Mouse (Mus musculus) MEL-GATA-1-ER (cell line): ENCODE measurements around the gene Gm20422.

Experiments
- DNase-seq: peaks from one replicate; pipeline ENCODE4 v3.0.0-alpha.2; 2012; ENCODE audit warnings: low read depth; ENCODE audit errors: extremely low read depth

Gm20422 gene

GRCm38 (mm10) chr8:69774503-69775148 lies at the start of gene Gm20422:
Gm20422 (minus strand) TSS chr8:69774886.
- peak; percentile 99 for DNase-seq

DNA sequence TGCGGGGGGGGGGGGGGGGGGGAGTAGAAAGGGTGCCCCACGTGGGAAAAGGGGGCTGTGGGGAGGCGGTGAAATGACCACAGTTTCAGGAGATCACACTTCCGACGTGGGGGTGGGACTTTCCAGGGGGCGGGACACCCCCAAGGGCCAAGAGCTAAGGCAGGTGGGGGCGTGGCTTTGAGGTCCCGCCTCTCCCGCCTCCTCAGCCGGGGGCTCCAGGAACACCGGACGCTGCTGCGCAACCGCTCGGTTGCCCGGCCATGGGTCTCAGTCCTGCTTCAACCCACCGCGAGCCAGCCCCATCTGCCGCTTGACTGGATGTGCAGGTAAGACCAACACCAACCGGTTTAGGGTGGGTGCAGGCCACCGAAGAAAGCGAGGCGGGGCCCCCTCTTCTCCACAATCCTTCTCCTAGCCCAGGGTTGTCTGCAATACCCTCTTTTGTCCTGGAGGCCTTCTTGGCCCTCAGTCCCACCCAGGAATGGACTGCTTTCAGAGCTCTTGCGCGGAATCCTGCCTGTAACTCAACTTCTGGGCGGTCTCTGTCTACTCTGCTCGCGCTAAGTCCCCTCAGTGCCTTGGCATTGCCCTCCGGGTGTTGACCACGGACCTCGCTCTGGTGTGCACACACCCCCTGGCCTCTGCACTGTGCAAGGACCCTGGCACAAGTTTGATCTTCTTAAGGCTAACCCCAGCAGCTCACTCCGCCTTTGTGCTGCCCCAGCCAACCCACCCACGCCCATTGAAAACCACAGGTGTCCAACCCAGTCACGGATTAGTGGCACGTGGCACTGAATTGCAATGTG lies 47.9 kb upstream of the Gm20422 start, which contains the start of gene Lpar2:
Gene Lpar2 (plus strand): TSS at position 44 of the 806 bp plus-strand sequence.
- no peak for DNase-seq

DNA sequence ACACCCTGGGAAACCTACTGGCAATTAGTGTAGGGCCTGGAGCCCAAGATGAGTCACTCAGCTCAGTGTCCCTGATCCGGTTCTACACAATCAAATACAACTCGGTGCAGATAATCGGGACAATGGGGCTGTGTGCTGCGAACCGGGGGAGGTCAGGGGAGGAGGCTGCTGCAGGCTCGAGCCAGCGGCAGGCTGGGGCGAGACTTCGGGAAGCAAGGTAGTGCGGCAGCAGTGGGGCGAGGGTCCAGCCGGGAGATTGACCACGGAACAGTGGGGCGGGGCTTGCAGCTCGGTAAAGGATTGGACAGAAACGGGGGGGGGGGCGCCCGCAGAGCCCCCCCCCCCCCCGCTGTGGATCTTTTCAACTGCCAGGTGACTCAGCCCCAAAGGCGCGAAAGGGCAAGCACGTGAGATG lies 47.3 kb upstream of the Gm20422 start:
- no peak for DNase-seq

GRCm38 (mm10) chr8:69820466-69820865 lies 45.8 kb upstream of the Gm20422 start:
- no peak for DNase-seq

DNA sequence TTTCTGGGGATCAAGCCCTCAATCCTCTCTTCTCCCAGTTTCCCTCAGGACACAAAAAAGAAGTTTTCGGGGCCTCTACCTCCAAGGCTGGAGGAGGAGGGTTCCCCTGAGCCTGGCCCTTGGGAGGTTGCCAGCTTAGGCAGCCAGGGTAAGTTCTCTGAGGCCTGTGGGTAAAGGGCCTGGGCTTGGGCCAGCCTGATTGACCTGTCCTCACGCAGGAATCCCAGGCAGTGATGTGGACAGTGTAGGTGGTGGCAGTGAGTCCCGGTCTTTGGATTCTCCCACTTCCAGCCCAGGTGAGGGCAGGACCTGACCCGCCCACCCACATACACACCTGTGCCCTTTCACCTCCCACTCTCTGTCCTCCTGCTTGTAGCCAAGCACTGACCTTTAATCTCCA lies 40.7 kb upstream of the Gm20422 start:
- no peak for DNase-seq

DNA sequence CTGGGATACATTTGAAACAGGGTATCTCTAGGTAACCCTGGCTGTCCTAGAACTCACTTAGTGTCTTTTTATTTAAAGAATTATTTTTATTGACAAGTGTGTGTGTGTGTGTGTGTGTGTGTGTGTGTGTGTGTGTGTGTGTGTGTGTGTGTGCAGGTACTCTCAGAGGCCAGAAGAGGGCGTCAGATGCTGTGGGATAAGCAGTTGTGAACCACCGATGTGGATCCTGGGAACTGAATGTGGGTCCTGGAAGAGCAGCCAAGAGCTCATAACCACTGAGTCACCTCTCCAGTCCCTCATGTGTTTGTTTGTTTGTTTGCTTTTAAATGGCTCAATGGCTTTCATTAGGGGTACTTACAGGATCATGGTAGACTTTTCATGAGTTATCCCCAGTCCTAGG lies 40.2 kb upstream of the Gm20422 start:
- no peak for DNase-seq

DNA sequence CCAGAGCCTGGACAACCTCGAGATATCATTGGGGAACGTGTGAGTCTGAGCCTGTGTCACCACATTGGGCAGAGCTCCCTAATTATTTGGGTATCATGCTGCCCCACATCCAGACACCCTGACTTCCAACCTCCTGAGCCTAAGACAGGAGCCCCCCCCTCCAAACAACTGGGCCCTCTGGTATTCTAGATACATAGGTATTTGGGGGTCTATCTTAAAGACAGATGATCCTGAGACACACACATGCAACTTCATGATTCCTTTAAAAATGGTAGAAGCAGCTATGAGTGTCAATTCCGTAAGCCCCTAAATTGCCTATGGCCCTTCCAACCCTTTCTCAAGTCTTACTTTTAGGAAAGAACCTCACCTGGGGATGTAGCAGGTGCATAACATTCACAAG lies 35.1 kb upstream of the Gm20422 start:
- DNase-seq = no peak

DNA sequence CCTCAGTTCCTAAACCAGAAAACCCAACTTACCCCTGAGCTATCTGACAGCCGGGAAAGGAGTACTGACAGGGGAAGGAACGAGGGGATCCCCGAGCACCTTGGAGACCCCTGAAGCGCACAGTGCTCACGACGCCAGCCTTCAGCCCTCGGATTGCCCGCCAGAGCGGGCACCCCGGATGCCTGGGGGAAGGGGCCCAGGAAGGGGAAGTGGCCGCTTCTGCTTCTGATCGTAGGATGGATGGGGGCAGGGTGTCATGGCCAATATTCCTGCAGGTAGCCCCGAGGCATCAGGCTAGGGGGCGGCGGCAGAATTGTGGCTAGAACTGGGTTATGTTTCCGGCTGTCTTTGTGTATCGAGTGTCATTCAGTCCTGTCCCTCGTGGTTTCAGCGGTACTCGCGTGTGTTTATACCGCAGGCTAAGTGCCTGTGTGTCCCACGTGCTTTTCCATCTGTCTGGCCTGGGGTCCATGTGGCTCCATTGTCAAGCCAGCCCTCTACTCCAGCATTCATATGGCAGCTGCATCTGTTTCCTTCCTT lies 34.2 kb upstream of the Gm20422 start:
- DNase-seq = peak; percentile 26

DNA sequence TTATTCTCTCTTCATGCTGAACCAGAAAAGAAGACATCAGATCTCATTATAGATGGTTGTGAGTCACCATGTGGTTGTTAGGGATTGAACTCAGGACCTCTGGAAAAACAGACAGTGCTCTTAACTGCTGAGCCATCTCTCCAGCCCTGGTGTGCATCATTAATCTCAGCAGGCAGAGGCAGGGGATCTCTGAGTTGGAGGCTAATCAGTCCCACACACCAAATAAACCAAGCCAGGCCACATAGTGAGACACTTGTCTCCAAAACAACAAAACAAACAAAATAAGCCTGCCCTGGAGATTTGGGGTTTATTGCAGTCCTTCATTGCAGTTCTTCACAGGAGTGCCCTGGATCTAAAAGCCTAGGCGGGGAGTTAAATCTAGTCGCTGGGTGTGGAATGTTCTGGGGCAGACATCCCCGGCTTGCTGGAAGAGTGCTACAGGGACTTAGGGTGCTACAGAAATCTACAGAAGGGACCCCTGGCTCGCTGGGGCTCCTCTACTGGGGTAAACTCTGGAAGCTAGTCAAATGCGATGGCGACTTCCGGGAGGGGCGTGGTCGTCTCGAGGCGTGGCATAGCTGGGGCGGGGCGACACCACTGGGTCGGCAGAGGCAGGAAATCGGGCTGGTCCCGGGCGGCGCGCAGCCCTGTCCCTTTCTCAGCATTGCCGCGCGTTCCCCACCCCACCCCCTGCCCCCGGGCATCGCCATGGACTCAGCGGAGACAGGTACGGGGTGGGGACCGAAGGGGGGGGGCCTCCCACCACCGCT lies 33.6 kb upstream of the Gm20422 start, which contains the start of gene Gmip:
Gene Gmip (plus strand): TSS at position 586 of the 770 bp plus-strand sequence.
- peak; percentile 33 for DNase-seq

DNA sequence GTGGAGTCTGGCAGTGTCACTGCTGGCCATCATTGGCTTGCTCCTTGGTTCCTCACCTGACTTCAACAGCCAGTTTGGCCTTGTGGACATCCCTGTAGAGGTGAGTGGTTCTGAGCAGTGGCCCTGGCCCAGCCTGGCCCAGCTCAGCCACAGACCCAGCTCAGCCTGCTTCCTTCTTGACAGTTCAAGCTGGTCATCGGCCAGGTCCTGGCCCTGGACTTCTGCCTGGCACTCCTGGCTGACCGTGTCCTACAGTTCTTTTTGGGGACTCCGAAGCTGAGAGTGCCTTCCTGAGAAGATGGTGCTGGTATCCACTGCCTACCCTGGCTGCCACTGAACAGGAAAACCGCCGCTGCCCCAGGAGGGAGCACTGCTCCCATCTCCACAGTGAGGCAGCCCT lies 32.5 kb upstream of the Gm20422 start:
- DNase-seq = no peak

DNA sequence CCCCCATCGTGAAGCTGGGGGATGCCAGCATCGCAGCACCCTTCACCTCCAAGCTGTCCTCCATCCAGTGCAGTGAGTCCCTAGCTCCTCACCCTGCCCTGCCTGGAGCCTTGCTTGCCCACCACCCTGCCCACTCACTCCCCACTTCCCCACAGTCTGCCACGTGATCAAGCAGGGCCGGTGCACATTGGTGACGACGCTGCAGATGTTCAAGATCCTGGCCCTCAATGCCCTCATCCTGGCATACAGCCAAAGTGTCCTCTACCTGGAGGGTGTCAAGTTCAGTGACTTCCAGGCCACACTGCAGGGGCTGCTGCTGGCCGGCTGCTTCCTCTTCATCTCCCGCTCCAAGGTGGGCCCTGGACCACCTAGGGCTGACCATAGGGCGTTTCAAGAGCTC lies 30.8 kb upstream of the Gm20422 start:
- DNase-seq = no peak

DNA sequence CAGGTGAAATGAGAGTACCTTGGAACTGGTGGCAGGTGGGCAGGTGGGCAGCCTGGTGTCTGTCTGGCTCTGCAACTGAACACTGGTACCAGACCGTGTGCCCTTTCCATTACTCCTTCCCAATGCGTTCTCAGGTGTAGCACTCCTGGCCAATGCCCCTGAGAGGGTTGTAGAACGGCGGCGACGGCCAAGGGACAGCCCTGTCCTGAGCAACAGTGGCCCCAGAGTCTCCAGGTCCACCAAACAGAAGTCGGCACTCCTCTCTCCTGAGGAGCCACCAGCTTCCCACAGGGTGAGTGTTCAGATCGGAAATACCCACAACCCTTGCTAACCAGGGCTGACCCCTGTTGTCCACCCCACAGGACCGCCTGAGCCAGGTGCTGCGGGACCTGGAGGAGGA lies 30.4 kb upstream of the Gm20422 start:
- DNase-seq = no peak

DNA sequence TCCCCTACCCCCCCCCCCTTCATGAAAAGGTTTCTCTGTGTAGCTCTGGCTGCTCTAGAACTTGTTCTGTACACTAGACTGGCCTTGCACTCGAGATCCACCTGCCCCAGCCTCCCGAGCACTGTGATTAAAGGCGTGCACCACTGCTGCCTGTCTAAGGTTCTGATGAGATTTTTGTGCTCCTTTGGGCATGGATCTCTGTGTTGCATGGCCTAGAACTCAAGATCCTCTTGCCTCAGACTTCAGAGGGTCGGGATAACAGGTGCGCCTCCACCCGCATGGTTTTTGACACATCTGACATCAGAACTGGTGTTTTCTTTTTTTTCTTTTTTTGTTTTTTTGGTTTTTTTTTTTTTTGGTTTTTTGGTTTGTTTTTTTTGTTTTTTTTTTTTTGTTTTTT lies 29.9 kb upstream of the Gm20422 start:
- no peak for DNase-seq

GRCm38 (mm10) chr8:69803366-69803765 lies 28.7 kb upstream of the Gm20422 start:
- no peak for DNase-seq

- DNase-seq = no peak
Measured at GRCm38 (mm10) chr8:69802216-69802615, 27.5 kb upstream of the Gm20422 start.

DNA sequence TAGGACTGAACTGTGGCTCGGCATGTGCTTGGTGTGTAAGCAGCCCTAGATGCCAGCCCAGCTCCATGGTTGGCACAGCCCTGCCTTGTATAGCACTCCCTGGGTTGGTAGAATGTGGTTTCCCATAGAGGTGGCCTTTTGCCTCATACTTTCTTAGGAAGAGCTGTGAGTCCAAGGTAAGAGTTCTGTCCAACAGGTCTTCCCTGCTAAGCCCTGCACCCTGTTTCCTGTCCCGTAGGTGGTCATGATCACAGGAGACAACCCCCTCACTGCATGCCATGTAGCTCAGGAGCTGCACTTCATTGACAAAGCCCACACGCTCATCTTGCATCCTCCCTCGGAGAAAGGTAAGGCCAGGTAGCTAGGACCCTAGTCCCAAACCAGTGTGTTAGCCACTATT lies 27.1 kb upstream of the Gm20422 start:
- DNase-seq = no peak

GRCm38 (mm10) chr8:69799946-69800345 lies 25.3 kb upstream of the Gm20422 start:
- no peak for DNase-seq

DNA sequence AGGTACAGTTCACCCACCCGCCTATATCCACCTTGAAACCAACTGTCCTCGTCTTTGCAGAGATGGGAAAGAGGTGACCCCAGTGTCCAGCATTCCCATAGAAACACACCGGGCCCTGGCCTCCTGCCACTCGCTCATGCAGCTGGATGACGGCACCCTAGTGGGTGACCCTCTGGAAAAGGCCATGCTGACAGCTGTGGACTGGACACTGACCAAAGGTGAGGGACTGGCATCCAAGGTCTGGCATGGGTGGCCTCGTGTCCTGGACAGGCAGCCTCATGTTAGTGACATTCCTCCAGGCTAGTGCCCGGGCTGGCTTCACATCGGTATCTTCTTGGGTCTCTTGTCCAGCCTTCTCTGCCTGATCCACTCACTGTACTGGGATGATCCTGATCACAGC lies 24.6 kb upstream of the Gm20422 start:
- DNase-seq = no peak

GRCm38 (mm10) chr8:69797661-69798060 lies 23.0 kb upstream of the Gm20422 start:
- no peak for DNase-seq

GRCm38 (mm10) chr8:69796721-69797345 lies 22.1 kb upstream of the Gm20422 start:
- no peak for DNase-seq

DNA sequence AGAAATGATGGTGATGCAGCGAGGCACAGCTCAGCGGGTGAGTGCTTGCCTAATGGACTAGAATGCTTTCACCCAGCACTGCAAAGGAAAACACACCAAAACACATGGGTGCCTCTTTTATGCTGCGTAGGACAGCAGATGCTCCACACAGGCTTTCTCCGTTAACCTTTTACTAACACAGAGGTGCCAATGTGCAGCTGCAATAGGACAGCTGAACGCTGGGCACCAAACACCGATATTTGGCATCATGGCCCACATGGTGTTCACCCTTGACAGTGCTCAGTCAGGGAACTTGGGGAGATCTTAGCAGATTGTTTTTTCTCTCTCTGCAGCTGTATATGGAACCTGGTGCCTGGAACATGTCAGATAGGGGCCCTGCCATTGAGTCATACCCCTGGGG lies 20.2 kb upstream of the Gm20422 start:
- DNase-seq = no peak
